Mouse (Mus musculus) frontal cortex, postnatal 10 days (tissue): ENCODE data around the gene Olfr678.
"Not testable (repeated sequence)": the region's sequence is repeated elsewhere in the genome, so short reads cannot be mapped to it uniquely, and the experiment has no call there.

Experiments used
- DNase-seq, 2 experiments: peaks; one replicate each; pipeline ENCODE4 v3.0.0; 2022; ENCODE audit warnings: low spot score in 2 of 2, mixed read lengths in 1 of 2

The Olfr678 gene

DNA sequence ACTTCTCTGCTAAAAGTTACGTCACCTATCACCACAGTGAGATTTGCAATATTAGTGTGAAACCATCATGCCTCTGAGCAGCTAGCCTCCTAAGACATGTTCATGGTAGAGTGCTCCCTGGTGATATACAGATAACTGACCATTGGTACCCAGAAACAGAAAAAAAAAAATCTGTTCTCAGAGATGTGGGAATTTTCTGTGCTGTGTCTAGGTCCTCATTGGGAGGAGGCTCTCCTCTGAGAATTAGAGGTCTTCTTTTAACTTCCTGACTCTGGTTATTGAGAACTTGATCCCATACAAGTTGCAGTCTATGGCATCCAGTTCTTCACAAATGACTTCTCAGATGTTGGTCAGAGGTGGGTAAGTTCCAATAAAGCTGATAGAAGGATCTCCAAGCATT is at the start of gene Olfr678:
Gene Olfr678 (plus strand): TSS at position 301 of the 400 bp plus-strand sequence.
- no peak for DNase-seq

DNA sequence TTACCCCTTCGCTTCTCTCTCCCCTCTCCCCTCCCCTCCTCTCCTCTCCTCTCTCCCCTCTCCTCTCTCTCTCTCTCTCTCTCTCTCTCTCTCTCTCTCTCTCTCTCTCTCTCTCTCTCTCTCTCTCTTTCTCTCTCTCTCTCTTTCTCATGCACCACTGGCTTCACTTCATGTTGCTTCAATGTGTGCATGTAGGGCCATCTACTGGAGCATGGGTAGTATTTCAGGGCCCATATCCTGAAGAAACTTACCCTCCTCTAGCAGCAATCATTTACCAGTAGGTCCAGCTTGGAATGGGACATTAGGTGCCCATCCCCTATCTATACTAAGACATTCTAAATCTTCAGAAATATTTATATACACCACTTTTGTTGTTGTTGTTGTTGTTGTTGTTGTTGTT is 41.7 kb upstream of the Olfr678 start:
- DNase-seq, result no peak

DNA sequence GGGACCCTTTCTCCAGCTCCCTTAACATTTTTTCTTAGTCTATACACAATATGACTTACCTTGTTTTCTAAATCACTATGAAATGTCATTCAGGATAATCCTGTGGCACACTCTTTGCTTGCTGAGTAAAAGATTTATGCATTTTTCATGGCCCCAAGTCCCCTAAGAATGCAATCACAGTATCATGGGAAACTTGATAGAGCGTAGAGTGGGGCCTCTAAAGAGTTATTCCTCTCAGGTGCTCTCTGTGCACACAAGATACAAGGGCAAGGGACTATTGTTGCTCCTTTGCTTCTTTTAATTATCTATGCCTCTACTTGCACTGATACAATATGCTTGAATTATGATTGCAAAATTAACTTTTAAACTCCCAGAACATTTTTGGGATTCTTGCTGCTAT is 35.9 kb upstream of the Olfr678 start, which contains the start of gene Olfr675:
Gene Olfr675 (minus strand): TSS at position 101 of the 400 bp plus-strand sequence.
- DNase-seq, result no peak

DNA sequence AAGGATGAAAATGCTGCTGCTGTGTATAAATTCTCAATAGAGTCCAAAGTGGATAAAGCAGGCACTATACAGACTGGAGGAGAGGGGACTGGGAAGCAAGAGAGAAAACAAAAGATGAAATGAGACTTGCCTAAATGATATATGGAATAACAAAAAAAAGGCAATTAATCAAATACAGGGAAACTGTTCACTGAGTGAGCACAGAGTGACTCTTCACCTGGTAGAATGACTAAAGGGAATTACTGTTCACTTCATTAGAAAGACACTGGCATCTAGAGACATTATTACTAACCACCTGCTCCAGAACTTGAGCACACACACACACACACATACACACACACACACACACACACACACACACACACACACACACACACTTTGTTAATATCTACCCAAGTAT is 31.9 kb upstream of the Olfr678 start, which contains the start of gene Olfr676:
Gene Olfr676 (plus strand): TSS at position 301 of the 400 bp plus-strand sequence.
- DNase-seq, result no peak

DNA sequence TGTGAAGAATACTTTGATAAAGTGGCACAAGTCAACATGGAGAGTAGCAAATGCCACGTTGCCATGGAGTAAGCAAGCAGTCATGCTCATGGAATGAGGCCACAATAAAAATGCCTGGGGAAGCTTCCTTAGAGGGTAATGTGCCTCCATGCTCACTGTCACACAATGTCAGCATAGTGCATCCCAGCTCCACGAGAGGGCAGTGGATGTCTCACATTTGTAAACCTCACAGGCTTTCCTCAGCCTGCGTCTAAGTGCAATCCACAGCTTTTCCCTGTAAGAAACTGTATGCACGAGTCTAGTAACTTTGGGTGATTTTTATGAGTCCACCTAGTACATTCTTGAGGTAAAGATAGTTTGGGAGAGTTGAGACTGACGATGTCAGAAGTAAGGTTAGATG is 30.4 kb upstream of the Olfr678 start:
- DNase-seq, result not testable (repeated sequence)

DNA sequence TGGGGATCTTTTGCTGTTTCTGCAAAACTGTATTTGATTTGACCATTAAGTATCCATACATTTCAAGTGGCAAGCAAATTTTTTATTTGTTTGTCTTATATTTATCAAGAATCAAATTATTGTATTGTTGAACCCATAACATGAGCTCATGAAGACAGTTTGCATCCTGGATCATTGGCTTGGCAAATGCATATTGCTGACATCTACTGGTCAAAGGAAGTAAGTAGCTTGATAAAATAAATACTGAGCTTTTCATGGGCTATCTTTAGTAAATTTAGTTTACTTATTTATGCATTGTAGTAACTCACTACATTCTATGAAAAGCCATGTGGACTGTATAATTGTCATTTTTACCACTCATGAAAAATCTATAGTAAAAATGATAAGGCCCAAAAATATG is 5.3 kb upstream of the Olfr678 start:
- DNase-seq, result no peak

DNA sequence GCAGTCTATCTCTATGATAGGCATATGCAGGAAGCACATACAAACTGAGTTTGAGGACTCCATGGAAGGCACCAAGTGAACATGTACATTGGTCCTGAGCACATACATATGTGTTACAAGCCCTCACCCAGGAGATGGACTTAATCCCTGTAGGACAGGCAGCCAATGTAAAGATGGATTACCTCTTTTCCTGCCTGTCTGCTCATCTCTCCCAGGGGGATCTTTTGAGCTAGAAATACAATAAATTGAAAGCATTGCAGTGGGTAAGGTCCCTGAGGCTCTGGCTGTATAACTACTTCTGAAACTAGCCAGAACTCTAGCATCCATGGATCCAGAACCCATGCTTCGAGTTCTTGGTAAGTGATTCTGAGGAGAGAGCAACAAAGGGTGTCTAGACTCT is 16.6 kb downstream of the Olfr678 start, which contains the start of gene Olfr679:
Gene Olfr679 (plus strand): TSS at position 301 of the 400 bp plus-strand sequence.
- no peak for DNase-seq

DNA sequence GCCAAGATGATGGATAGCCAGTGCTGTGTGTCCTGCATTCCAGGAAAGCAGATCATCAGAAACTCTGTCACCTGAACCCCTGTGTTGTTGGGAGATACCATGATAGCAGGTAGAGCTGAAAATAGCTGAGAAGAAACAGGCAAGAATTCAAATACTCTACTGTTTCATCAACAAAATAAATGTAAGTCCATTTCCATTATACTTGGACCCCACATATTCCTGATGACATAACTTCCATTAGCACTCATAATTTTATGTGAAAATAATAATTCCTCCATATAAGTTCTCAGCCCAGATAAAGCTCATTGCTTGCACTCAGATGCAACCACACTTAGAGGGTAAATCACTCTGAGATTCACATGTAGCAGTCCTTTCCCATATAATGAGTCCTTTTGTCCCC is 28.4 kb downstream of the Olfr678 start, which contains the start of gene Olfr680-ps1:
Gene Olfr680-ps1 (minus strand): TSS at position 101 of the 400 bp plus-strand sequence.
- not testable (repeated sequence) for DNase-seq

DNA sequence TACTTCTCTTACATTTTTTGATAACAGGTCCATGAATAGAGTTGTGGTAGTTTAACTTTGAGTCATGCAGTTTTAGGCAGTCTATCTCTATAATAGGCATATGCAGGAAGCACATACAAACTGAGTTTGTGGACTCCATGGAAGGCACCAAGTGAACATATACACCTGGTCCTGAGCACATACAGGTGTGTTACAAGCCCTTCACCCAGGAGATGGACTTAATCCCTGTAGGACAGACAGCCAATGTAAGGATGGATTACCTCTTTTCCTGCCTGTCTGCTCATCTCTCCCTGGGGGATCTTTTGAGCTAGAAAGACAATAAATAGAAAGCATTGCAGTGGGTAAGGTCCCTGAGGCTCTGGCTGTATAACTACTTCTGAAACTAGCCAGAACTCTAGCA is 52.3 kb downstream of the Olfr678 start, which contains the start of gene Olfr681:
Gene Olfr681 (plus strand): TSS at position 301 of the 400 bp plus-strand sequence.
- DNase-seq, result no peak
